In the genomic region with DNA sequence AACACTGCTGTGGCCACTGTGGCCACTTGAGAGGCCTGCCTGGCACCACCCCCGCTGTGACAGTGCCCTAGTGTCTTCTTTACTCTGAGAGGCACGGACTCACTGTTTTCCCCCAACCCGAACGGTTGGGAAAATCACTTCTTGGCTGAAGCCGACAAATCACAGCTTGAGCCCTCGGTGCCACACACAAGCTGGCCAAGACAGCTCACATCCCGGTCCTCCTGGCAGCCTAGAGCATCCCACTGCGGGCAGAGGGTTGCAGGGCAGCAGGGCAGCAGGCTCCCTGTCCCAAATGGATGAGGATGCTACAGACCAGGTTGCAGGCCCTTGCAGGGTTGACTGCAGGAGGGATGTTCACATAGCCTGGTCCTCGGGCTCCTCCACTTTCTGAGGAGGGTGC, we compare ENCODE assay signal across 17 mouse cellular contexts. TPM values are rescaled to one million over a fixed set of nuclear protein-coding genes. Genes with fewer than 3 reads are reported as not detected.
"Had no signal": no experiment of that assay in that cellular context is flagged by ENCODE, and none has a peak within 500 bp of the region (broad histone marks: within the 10 kb centered on the region; RNA-seq: fewer than 3 reads in every experiment).

No protein-coding gene starts in this region.

- H3K36me3 ChIP-seq: kidney, embryonic 15.5 days; limb, embryonic 13.5 days; stomach, embryonic 15.5 days had no signal

- H3K4me3 ChIP-seq: kidney, embryonic 15.5 days; limb, embryonic 13.5 days; midbrain, embryonic 13.5 days; myocyte; neural tube, embryonic 12.5 days; stomach, embryonic 15.5 days had no signal

- H3K4me2 ChIP-seq: kidney, embryonic 15.5 days; limb, embryonic 13.5 days; midbrain, embryonic 13.5 days; neural tube, embryonic 12.5 days; stomach, embryonic 15.5 days had no signal

- H3K9me3 ChIP-seq: midbrain, embryonic 13.5 days; neural tube, embryonic 12.5 days; stomach, embryonic 15.5 days had no signal

- H3K9ac ChIP-seq: kidney, embryonic 15.5 days; limb, embryonic 13.5 days; liver, embryonic 14.5 days; midbrain, embryonic 13.5 days; neural tube, embryonic 12.5 days; stomach, embryonic 15.5 days had no signal

- H3K27ac ChIP-seq: kidney, embryonic 15.5 days; limb, embryonic 13.5 days; liver, embryonic 14.5 days; midbrain, embryonic 13.5 days; neural tube, embryonic 12.5 days; stomach, embryonic 15.5 days had no signal

- ATAC-seq: midbrain, embryonic 13.5 days had no signal

- H3K4me1 ChIP-seq: kidney, embryonic 15.5 days; limb, embryonic 13.5 days; midbrain, embryonic 13.5 days; neural tube, embryonic 12.5 days; stomach, embryonic 15.5 days had no signal

- DNase-seq: kidney, postnatal 14 days; layer of hippocampus, adult 9-11 months; layer of hippocampus, postnatal 36 days; lung, adult 18-20 months; retina, postnatal 1 day; right cerebral cortex, postnatal 4 days; spleen, adult 18-20 months; thymus, adult 2 months; thymus, postnatal 25 days had no signal

- H3K27me3 ChIP-seq: midbrain, embryonic 13.5 days had no signal

RNA-seq across cellular contexts. Expression of gene Jph3, which starts 20.1 kb away (rescaled TPM):
- total RNA-seq: liver, adult 2 months had no signal
- polyA plus RNA-seq: liver, adult 2 months; liver, embryonic 14.5 days; myocyte had no signal
